Mouse (Mus musculus): ENCODE measurements around the gene Plekha5. TPM values are rescaled to one million over a fixed set of nuclear protein-coding genes. Genes with fewer than 3 reads are reported as not detected.

The Plekha5 gene
- polyA plus RNA-seq, 1 experiment from 2014 or later, result 40.3 TPM

DNA sequence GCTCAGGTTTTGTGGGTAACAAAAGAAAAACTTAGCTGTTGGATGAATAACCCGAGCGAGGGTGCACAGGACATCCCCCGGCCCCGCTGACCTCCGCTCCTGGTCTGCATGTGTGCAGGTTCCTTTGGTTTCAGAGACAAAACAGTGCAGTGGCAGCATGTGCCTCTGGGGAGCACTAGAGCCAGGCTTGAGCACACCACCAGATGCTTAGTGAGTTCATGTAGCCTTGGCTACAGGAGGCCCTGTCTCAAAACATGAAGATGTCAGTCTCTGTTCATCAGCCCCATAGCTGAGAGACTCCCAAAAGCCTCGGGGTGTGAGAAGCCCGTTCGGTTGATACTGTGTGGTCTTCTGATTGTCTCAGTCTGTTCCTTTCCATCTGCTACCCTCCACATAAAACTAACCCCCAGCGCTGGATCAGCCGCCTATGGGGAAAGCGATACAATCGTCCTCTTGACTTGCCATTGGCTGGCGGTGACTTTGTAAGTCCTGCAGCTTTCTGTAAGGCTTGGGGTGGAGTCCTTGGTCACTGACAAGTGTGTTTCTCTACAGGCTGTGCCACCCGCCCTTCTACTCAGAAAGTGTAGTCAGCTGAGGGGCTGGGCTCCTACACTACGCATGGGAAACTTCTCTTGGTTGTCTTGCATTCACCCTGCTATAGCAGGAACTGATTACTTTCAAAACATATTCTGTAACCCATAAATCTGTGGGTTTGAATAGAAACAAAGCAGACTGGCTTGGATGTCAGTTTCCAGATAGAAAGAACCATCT, 32.7 kb downstream of the Plekha5 start:
- H3K9me3 ChIP-seq, result no peaks in the 10 kb centered on the region
- H3K9ac ChIP-seq, result no peak overlapping the region
- peaks cover 9% of the 10 kb centered on the region for H3K4me1 ChIP-seq (replicated peaks)
- H3K4me2 ChIP-seq, result no peak overlapping the region
- H3K4me3 ChIP-seq, result no peak overlapping the region
- WGBS, result 81% methylated on average over 15 of the region's 15 CpGs
- H3K36me3 ChIP-seq, result 0 out of 2 replicates have a peak, but pooled peaks cover 4% of the 10 kb centered on the region
- H3K27ac ChIP-seq (replicated peaks), result 0 out of 2 replicates have a peak overlapping the region, but pooled peaks have one; percentile 3
- no peaks in the 10 kb centered on the region for H3K27me3 ChIP-seq
- peak; percentile 38; the same call in 1 of the 2 replicates for ATAC-seq (ENCODE audit: low FRiP score, low read depth)

DNA sequence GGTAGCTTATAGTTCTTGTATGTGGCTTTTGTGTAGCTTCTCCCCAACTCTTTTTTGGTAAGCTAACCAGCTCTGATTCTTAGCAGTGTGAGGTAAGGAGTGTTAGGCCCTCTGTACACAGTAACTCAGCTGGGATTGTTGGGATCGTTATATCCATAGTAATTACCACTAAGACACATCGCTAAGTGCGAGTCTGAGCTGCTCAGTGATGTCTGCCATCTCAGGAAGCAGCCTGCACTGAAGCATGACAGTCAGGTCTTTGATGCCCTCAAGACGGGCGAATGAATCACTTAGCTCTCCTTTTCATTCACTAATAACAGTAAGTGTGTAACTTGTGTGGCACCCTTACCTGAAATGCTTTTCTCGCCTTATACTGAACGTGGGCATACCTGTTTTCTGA, 36.5 kb downstream of the Plekha5 start:
- Histone ChIP-seq H3K27ac (replicated peaks) (no peak overlapping the region), H3K9me3 (no peaks in the 10 kb centered on the region), H3K4me1 (replicated peaks) (peaks cover 5% of the 10 kb centered on the region; the same call in 1 of the 2 replicates), H3K36me3 (no peaks in the 10 kb centered on the region), H3K9ac (no peak overlapping the region), H3K4me3 (no peak overlapping the region), H3K4me2 (no peak overlapping the region), H3K27me3 (no peaks in the 10 kb centered on the region)
- no peak for ATAC-seq (ENCODE audit: low FRiP score, low read depth)
- 69% methylated on average over 7 of the region's 7 CpGs for WGBS

GRCm38 (mm10) chr6:140464818-140465217, 41.0 kb downstream of the Plekha5 start:
- Histone ChIP-seq H3K9ac (no peak overlapping the region), H3K27ac (replicated peaks) (no peak overlapping the region), H3K4me3 (no peak overlapping the region), H3K4me1 (replicated peaks) (no peaks in the 10 kb centered on the region), H3K27me3 (no peaks in the 10 kb centered on the region), H3K9me3 (no peaks in the 10 kb centered on the region), H3K36me3 (no peaks in the 10 kb centered on the region), H3K4me2 (no peak overlapping the region)
- ATAC-seq (ENCODE audit: low FRiP score, low read depth), result no peak
- WGBS, result 91% methylated on average over 6 of the region's 6 CpGs

GRCm38 (mm10) chr6:140465946-140466646, 42.2 kb downstream of the Plekha5 start:
- Histone ChIP-seq H3K4me1 (replicated peaks) (no peaks in the 10 kb centered on the region), H3K4me2 (no peak overlapping the region), H3K9ac (no peak overlapping the region), H3K27me3 (no peaks in the 10 kb centered on the region), H3K9me3 (no peaks in the 10 kb centered on the region), H3K4me3 (no peak overlapping the region), H3K27ac (replicated peaks) (no peak overlapping the region), H3K36me3 (no peaks in the 10 kb centered on the region)
- WGBS, result 89% methylated on average over 9 of the region's 9 CpGs
- ATAC-seq (ENCODE audit: low FRiP score, low read depth), result no peak

- Histone ChIP-seq H3K36me3 (no peaks in the 10 kb centered on the region), H3K4me2 (no peak overlapping the region)
- 77% methylated on average over 6 of the region's 6 CpGs for WGBS
Measured at GRCm38 (mm10) chr6:140466841-140467240, 43.0 kb downstream of the Plekha5 start.

DNA sequence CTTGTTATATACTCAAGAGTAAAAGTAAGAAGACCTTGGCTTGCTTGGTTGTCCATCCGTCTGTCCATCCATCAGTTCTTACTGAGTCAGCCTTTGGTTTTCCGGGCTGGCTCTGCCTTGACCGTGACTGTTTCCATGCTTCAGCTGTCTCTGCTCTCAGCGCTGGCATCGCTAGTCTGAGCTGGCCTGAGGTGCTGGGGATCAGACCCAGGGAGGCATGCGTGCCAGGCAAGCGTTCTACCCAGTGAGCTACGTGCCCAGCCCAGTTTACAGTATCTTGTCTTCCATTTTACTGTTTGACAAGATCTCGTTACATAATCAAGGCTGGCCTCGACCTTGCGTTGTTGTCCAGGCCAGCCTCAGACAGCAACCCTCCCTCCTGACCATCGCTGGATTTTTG, 44.0 kb downstream of the Plekha5 start:
- H3K4me1 ChIP-seq (replicated peaks), result no peaks in the 10 kb centered on the region
- 95% methylated on average over 12 of the region's 12 CpGs for WGBS
- no peak overlapping the region for H3K9ac ChIP-seq
- no peaks in the 10 kb centered on the region for H3K9me3 ChIP-seq
- H3K27me3 ChIP-seq, result no peaks in the 10 kb centered on the region
- H3K4me2 ChIP-seq, result no peak overlapping the region
- H3K36me3 ChIP-seq, result no peaks in the 10 kb centered on the region
- no peak overlapping the region for H3K4me3 ChIP-seq
- H3K27ac ChIP-seq (replicated peaks), result no peak overlapping the region
- ATAC-seq (ENCODE audit: low FRiP score, low read depth), result no peak

More at GRCm38 (mm10) chr6:140466841-140467240, 43.0 kb downstream of the Plekha5 start:
- no peak overlapping the region for H3K9ac ChIP-seq
- no peaks in the 10 kb centered on the region for H3K27me3 ChIP-seq
- H3K27ac ChIP-seq (replicated peaks), result no peak overlapping the region
- H3K9me3 ChIP-seq, result no peaks in the 10 kb centered on the region
- no peak overlapping the region for H3K4me3 ChIP-seq
- ATAC-seq (ENCODE audit: low FRiP score, low read depth), result no peak
- H3K4me1 ChIP-seq (replicated peaks), result no peaks in the 10 kb centered on the region

DNA sequence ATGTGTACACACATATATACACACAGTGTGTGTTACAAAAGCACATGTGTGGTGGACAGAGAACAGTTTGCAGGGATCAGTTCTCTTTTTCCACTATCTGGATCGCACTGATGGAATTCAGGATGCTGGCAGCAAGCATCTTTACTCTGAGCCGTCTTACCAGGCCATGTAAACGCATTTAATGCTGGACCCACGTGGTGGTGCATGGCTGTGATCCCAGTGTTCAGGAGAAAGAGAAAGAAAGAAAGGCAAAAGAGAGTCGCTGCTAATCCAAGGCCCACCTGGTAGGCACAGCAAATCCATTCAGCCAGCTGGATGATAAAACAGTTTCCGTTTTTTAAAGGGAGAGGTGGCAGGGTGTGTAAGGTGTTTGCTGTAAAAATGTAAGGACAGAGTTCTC, 45.9 kb downstream of the Plekha5 start:
- no peak overlapping the region for H3K4me3 ChIP-seq
- H3K36me3 ChIP-seq, result no peaks in the 10 kb centered on the region
- no peak for ATAC-seq (ENCODE audit: low FRiP score, low read depth)
- no peaks in the 10 kb centered on the region for H3K4me1 ChIP-seq (replicated peaks)
- no peaks in the 10 kb centered on the region for H3K27me3 ChIP-seq
- WGBS, result 74% methylated on average over 6 of the region's 6 CpGs
- H3K9me3 ChIP-seq, result no peaks in the 10 kb centered on the region
- H3K4me2 ChIP-seq, result no peak overlapping the region
- no peak overlapping the region for H3K27ac ChIP-seq (replicated peaks)
- no peak overlapping the region for H3K9ac ChIP-seq

- H3K4me1 ChIP-seq (replicated peaks), result no peaks in the 10 kb centered on the region
- no peaks in the 10 kb centered on the region for H3K36me3 ChIP-seq
- no peak overlapping the region for H3K4me3 ChIP-seq
- H3K27ac ChIP-seq (replicated peaks), result no peak overlapping the region
- no peak overlapping the region for H3K9ac ChIP-seq
- WGBS, result 93% methylated on average over 5 of the region's 5 CpGs
- H3K27me3 ChIP-seq, result no peaks in the 10 kb centered on the region
- no peak overlapping the region for H3K4me2 ChIP-seq
- ATAC-seq (ENCODE audit: low FRiP score, low read depth), result no peak
- H3K9me3 ChIP-seq, result no peaks in the 10 kb centered on the region
Measured at GRCm38 (mm10) chr6:140471751-140472150, 47.9 kb downstream of the Plekha5 start.

- no peak overlapping the region for H3K4me3 ChIP-seq
- 59% methylated on average over 4 of the region's 4 CpGs for WGBS
- no peaks in the 10 kb centered on the region for H3K36me3 ChIP-seq
- H3K27ac ChIP-seq (replicated peaks), result no peak overlapping the region
- ATAC-seq (ENCODE audit: low FRiP score, low read depth), result no peak
- no peak overlapping the region for H3K9ac ChIP-seq
- no peak overlapping the region for H3K4me2 ChIP-seq
- H3K4me1 ChIP-seq (replicated peaks), result peaks cover 6% of the 10 kb centered on the region
- no peaks in the 10 kb centered on the region for H3K27me3 ChIP-seq
- H3K9me3 ChIP-seq, result no peaks in the 10 kb centered on the region
Measured at GRCm38 (mm10) chr6:140472345-140472744, 48.5 kb downstream of the Plekha5 start.

- WGBS, result 85% methylated on average over 9 of the region's 9 CpGs
- Histone ChIP-seq H3K27me3 (no peaks in the 10 kb centered on the region), H3K27ac (replicated peaks) (no peak overlapping the region), H3K4me1 (replicated peaks) (peaks cover 26% of the 10 kb centered on the region), H3K4me3 (no peak overlapping the region), H3K36me3 (no peaks in the 10 kb centered on the region), H3K9me3 (no peaks in the 10 kb centered on the region), H3K4me2 (no peak overlapping the region), H3K9ac (no peak overlapping the region)
- no peak for ATAC-seq (ENCODE audit: low FRiP score, low read depth)
Measured at GRCm38 (mm10) chr6:140475393-140476087, 51.7 kb downstream of the Plekha5 start.

GRCm38 (mm10) chr6:140476981-140477380, 53.1 kb downstream of the Plekha5 start:
- no peaks in the 10 kb centered on the region for H3K9me3 ChIP-seq
- no peaks in the 10 kb centered on the region for H3K36me3 ChIP-seq
- H3K4me1 ChIP-seq (replicated peaks), result peaks cover 30% of the 10 kb centered on the region
- no peak overlapping the region; the same call in 1 of the 2 replicates for H3K9ac ChIP-seq
- no peak for ATAC-seq (ENCODE audit: low FRiP score, low read depth)
- no peak overlapping the region for H3K27ac ChIP-seq (replicated peaks)
- H3K27me3 ChIP-seq, result no peaks in the 10 kb centered on the region
- H3K4me3 ChIP-seq, result no peak overlapping the region
- WGBS, result 56% methylated on average over 2 of the region's 2 CpGs
- no peak overlapping the region for H3K4me2 ChIP-seq

DNA sequence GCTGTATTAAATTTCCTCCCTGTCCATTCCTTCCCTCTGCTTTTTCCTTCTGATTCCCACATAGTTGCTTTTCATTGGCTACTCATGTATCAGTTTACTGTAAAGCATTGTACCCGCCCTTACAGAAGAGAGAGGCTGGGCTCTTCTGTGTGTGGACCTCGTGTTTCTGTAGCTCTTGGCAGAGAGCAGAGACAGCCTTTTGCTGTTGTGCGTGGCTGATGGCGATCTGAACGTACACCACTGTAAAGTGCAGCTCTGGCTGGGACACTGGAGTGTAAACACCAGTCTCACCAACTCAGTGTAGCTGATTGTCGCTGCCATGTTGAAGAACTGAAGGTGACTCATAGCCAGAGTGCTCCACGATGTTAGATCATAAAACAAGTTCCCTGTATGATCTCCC, 54.2 kb downstream of the Plekha5 start:
- Histone ChIP-seq H3K9ac (no peak overlapping the region), H3K4me2 (no peak overlapping the region), H3K9me3 (no peaks in the 10 kb centered on the region), H3K36me3 (no peaks in the 10 kb centered on the region), H3K27me3 (no peaks in the 10 kb centered on the region), H3K4me1 (replicated peaks) (peaks cover 36% of the 10 kb centered on the region), H3K4me3 (no peak overlapping the region), H3K27ac (replicated peaks) (peak overlapping the region; percentile 7; the same call in 1 of the 2 replicates)
- ATAC-seq (ENCODE audit: low FRiP score, low read depth), result no peak
- WGBS, result 55% methylated on average over 7 of the region's 7 CpGs
